Mouse (Mus musculus) midbrain, embryonic 11.5 days (tissue): ENCODE results near the gene Ostm1. TPM values are rescaled to one million over a fixed set of nuclear protein-coding genes. Genes with fewer than 3 reads are reported as not detected.

ENCODE experiments used
- ATAC-seq: fragments of 200-750 bp; cut with Nextera tagmentation; 2 replicates; pipeline ENCODE4 v1.8.0; 2017; ENCODE audit warnings: moderate TSS enrichment, moderate library complexity; ENCODE audit not compliant: low FRiP score
- DNase-seq: peaks from one replicate; pipeline ENCODE4 v3.0.0; 2015; ENCODE audit warnings: low spot score; ENCODE audit errors: missing footprints
- H3K27ac ChIP-seq: fragments of 300-500 bp; sonication (generic); 2 replicates; pipeline ENCODE4 v1.5.1; 2014; ENCODE audit warnings: low read depth, low read length
- H3K27me3 ChIP-seq: fragments of 300-500 bp; sonication (generic); 2 replicates; pipeline ENCODE4 v1.6.1; 2014; ENCODE audit warnings: mild to moderate bottlenecking, low read length, moderate library complexity, mixed read lengths; ENCODE audit not compliant: control insufficient read depth, insufficient read depth
- H3K36me3 ChIP-seq: fragments of 300-500 bp; sonication (generic); 2 replicates; pipeline ENCODE4 v1.6.1; 2014; ENCODE audit warnings: mild to moderate bottlenecking, low read length, moderate library complexity, mixed read lengths; ENCODE audit not compliant: control insufficient read depth, insufficient read depth
- H3K4me1 ChIP-seq: fragments of 300-500 bp; sonication (generic); 2 replicates; pipeline ENCODE4 v1.6.1; 2014; ENCODE audit warnings: low read length; ENCODE audit not compliant: control insufficient read depth, insufficient read depth
- H3K4me2 ChIP-seq: fragments of 300-500 bp; sonication (generic); 2 replicates; pipeline ENCODE4 v1.6.1; 2014; ENCODE audit warnings: mild to moderate bottlenecking, moderate library complexity
- H3K4me3 ChIP-seq: fragments of 300-500 bp; sonication (generic); 2 replicates; pipeline ENCODE4 v1.5.1; 2014; ENCODE audit warnings: low read depth, low read length
- H3K9ac ChIP-seq: fragments of 300-500 bp; sonication (generic); 2 replicates; pipeline ENCODE4 v1.6.1; 2014; ENCODE audit warnings: low read length
- H3K9me3 ChIP-seq: fragments of 300-500 bp; sonication (generic); 2 replicates; pipeline ENCODE4 v1.6.1; 2016; ENCODE audit warnings: low read length; ENCODE audit not compliant: control insufficient read depth
- WGBS: fragments of 180-500 bp; shearing (Covaris S2); extraction: QIAGEN DNeasy Blood & Tissue Kit; methylation state at CpG from one replicate; pipeline ENCODE4 v1.1.7; 2014; 5-methylcytosine and 5-hydroxymethylcytosine counted together
- polyA plus RNA-seq: library from polyadenylated mRNA; unstranded; fragments of >200 nt; fragmentation: Nextera tagmentation; extraction: Ambion mirVana; gene quantifications from 2 replicates; pipeline ENCODE4 v1.2.1, GENCODE M21; 2014

The Ostm1 gene
- polyA plus RNA-seq, 1 experiment from 2014 or later: 28.5 TPM

- H3K9me3 ChIP-seq: no peaks in the 10 kb centered on the region
- DNase-seq (peak; percentile 90), ATAC-seq (no peak)
- H3K27me3 ChIP-seq: no peaks in the 10 kb centered on the region
- no peaks in the 10 kb centered on the region for H3K4me1 ChIP-seq
- H3K4me3 ChIP-seq: no peak overlapping the region
- H3K9ac ChIP-seq: no peak overlapping the region
- 67% methylated on average over 5 of the region's 5 CpGs for WGBS
- H3K4me2 ChIP-seq: no peak overlapping the region
- no peaks in the 10 kb centered on the region for H3K36me3 ChIP-seq
- no peak overlapping the region for H3K27ac ChIP-seq
These were observed 151.0 kb downstream of the Ostm1 start for GRCm38 (mm10) chr10:42734546-42735060.

DNA sequence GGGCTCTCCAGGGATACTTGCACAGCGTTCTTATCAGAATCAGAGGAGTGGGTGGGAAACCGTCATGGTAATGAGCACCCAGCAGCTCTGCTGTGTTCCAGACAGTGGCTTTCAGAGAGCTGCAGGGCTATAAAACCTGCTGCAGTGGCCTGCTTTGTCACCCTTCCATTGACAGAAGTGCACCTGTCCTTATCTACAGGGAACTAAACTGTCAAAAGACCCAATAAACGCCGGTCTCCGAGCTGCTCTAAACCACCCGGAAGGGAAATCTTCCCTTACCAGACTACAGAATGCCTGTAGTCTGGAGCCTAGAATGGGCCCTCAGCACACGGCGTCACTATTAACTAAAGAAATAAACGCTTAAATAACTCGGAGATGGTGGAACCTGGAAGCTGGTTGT is 168.2 kb downstream of the Ostm1 start:
- DNase-seq: no peak
- no peak for ATAC-seq
- 83% methylated on average over 10 of the region's 10 CpGs for WGBS
- Histone ChIP-seq H3K4me3 (no peak overlapping the region), H3K4me2 (no peak overlapping the region), H3K27me3 (no peaks in the 10 kb centered on the region), H3K36me3 (no peaks in the 10 kb centered on the region), H3K27ac (no peak overlapping the region), H3K4me1 (no peaks in the 10 kb centered on the region), H3K9ac (no peak overlapping the region), H3K9me3 (no peaks in the 10 kb centered on the region)

Other genes starting within 250 kb of the Ostm1 start
- gene Afg1l, start 105.3 kb upstream of the Ostm1 start, polyA plus RNA-seq: 4.6 and 5.6 TPM in 2 replicates
- gene Snx3, start 81.8 kb upstream of the Ostm1 start, polyA plus RNA-seq: 234 and 248 TPM in 2 replicates
- 32.2 and 32.6 TPM in 2 replicates for gene Nr2e1, start 190 bp upstream of the Ostm1 start, polyA plus RNA-seq
- 28.9 and 29.1 TPM in 2 replicates for gene Sec63, start 177.7 kb downstream of the Ostm1 start, polyA plus RNA-seq